Mouse (Mus musculus): ENCODE measurements around the gene Cdc42ep1. TPM values are rescaled to one million over a fixed set of nuclear protein-coding genes. Genes with fewer than 3 reads are reported as not detected.

Gene Cdc42ep1
- polyA plus RNA-seq, 1 experiment: 0.36 TPM

GRCm38 (mm10) chr15:78828315-78828714 lies 14.1 kb upstream of the Cdc42ep1 start:
- no peak for TF ChIP-seq CTCF (IDR thresholded peaks at IDR 0.05; ENCODE audit: low read depth, low read length)
- TF ChIP-seq POLR2A (IDR thresholded peaks at IDR 0.05; ENCODE audit: borderline replicate concordance, low read depth, low read length): no peak

GRCm38 (mm10) chr15:78829636-78830035 lies 12.8 kb upstream of the Cdc42ep1 start:
- Histone ChIP-seq H3K27ac (ENCODE audit: insufficient read depth, low read depth, low read length) (no peak overlapping the region), H3K4me1 (ENCODE audit: control insufficient read depth, insufficient read depth, low read length) (no peaks in the 10 kb centered on the region), H3K4me3 (ENCODE audit: insufficient read depth, low read length) (no peak overlapping the region)
- TF ChIP-seq POLR2A (IDR thresholded peaks at IDR 0.05; ENCODE audit: borderline replicate concordance, low read depth, low read length) (no peak), CTCF (IDR thresholded peaks at IDR 0.05; ENCODE audit: low read depth, low read length) (no peak)

More at GRCm38 (mm10) chr15:78828315-78828714, 14.1 kb upstream of the Cdc42ep1 start:
- Histone ChIP-seq H3K4me3 (ENCODE audit: insufficient read depth, low read length) (no peak overlapping the region), H3K27ac (ENCODE audit: insufficient read depth, low read depth, low read length) (no peak overlapping the region), H3K4me1 (ENCODE audit: control insufficient read depth, insufficient read depth, low read length) (no peaks in the 10 kb centered on the region)

- no peak overlapping the region for H3K27ac ChIP-seq (ENCODE audit: insufficient read depth, low read depth, low read length)
- TF ChIP-seq CTCF (IDR thresholded peaks at IDR 0.05; ENCODE audit: low read depth, low read length): no peak
- TF ChIP-seq POLR2A (IDR thresholded peaks at IDR 0.05; ENCODE audit: borderline replicate concordance, low read depth, low read length): no peak
- H3K4me3 ChIP-seq (ENCODE audit: insufficient read depth, low read length): no peak overlapping the region
- H3K4me1 ChIP-seq (ENCODE audit: control insufficient read depth, insufficient read depth, low read length): no peaks in the 10 kb centered on the region
Observed at GRCm38 (mm10) chr15:78830742-78831719, 11.4 kb upstream of the Cdc42ep1 start.

- H3K4me1 ChIP-seq (ENCODE audit: control insufficient read depth, insufficient read depth, low read length): no peaks in the 10 kb centered on the region
- TF ChIP-seq POLR2A (IDR thresholded peaks at IDR 0.05; ENCODE audit: borderline replicate concordance, low read depth, low read length) (no peak), CTCF (IDR thresholded peaks at IDR 0.05; ENCODE audit: low read depth, low read length) (no peak)
- H3K4me3 ChIP-seq (ENCODE audit: insufficient read depth, low read length): no peak overlapping the region
- H3K27ac ChIP-seq (ENCODE audit: insufficient read depth, low read depth, low read length): no peak overlapping the region
Observed at GRCm38 (mm10) chr15:78831720-78832657, 10.4 kb upstream of the Cdc42ep1 start.

- Histone ChIP-seq H3K27ac (ENCODE audit: insufficient read depth, low read depth, low read length) (no peak overlapping the region), H3K4me3 (ENCODE audit: insufficient read depth, low read length) (no peak overlapping the region), H3K4me1 (ENCODE audit: control insufficient read depth, insufficient read depth, low read length) (no peaks in the 10 kb centered on the region)
- TF ChIP-seq POLR2A (IDR thresholded peaks at IDR 0.05; ENCODE audit: borderline replicate concordance, low read depth, low read length) (no peak), CTCF (IDR thresholded peaks at IDR 0.05; ENCODE audit: low read depth, low read length) (no peak)
Observed at GRCm38 (mm10) chr15:78832701-78833123, 9.7 kb upstream of the Cdc42ep1 start.

GRCm38 (mm10) chr15:78833582-78833981 lies 8.8 kb upstream of the Cdc42ep1 start:
- Histone ChIP-seq H3K4me1 (ENCODE audit: control insufficient read depth, insufficient read depth, low read length) (no peaks in the 10 kb centered on the region), H3K4me3 (ENCODE audit: insufficient read depth, low read length) (no peak overlapping the region), H3K27ac (ENCODE audit: insufficient read depth, low read depth, low read length) (no peak overlapping the region)
- TF ChIP-seq CTCF (IDR thresholded peaks at IDR 0.05; ENCODE audit: low read depth, low read length) (no peak), POLR2A (IDR thresholded peaks at IDR 0.05; ENCODE audit: borderline replicate concordance, low read depth, low read length) (no peak)

GRCm38 (mm10) chr15:78834233-78835005 lies 8.0 kb upstream of the Cdc42ep1 start:
- Histone ChIP-seq H3K27ac (ENCODE audit: insufficient read depth, low read depth, low read length) (no peak overlapping the region), H3K4me1 (ENCODE audit: control insufficient read depth, insufficient read depth, low read length) (no peaks in the 10 kb centered on the region), H3K4me3 (ENCODE audit: insufficient read depth, low read length) (no peak overlapping the region)
- TF ChIP-seq POLR2A (IDR thresholded peaks at IDR 0.05; ENCODE audit: borderline replicate concordance, low read depth, low read length) (no peak), CTCF (IDR thresholded peaks at IDR 0.05; ENCODE audit: low read depth, low read length) (no peak)

GRCm38 (mm10) chr15:78835200-78836085 lies 7.0 kb upstream of the Cdc42ep1 start:
- H3K4me1 ChIP-seq (ENCODE audit: control insufficient read depth, insufficient read depth, low read length): no peaks in the 10 kb centered on the region
- no peak overlapping the region for H3K4me3 ChIP-seq (ENCODE audit: insufficient read depth, low read length)
- TF ChIP-seq POLR2A (IDR thresholded peaks at IDR 0.05; ENCODE audit: borderline replicate concordance, low read depth, low read length) (no peak), CTCF (IDR thresholded peaks at IDR 0.05; ENCODE audit: low read depth, low read length) (no peak)
- H3K27ac ChIP-seq (ENCODE audit: insufficient read depth, low read depth, low read length): no peak overlapping the region
